In genomic region chr9:37384284-37385182, GRCm38 (mm10) we compare ENCODE assay signal across 8 mouse cellular contexts. TPM values are rescaled to one million over a fixed set of nuclear protein-coding genes. Genes with fewer than 3 reads are reported as not detected.
A peak's percentile ranks its signal among the peaks of the same experiment; 100 is the strongest.
DNase-seq lines count a peak whose midpoint lies in the region; ATAC-seq and TF ChIP-seq lines count a peak whose summit lies in the region.

No protein-coding gene starts in this region.

- H3K4me1 ChIP-seq in forebrain, embryonic 12.5 days: peaks cover 10% of the 10 kb centered on the region; the same call in 1 of the 2 replicates
- H3K4me1 ChIP-seq in hindbrain, embryonic 13.5 days (replicated peaks): peaks cover 9% of the 10 kb centered on the region
- H3K4me1 ChIP-seq in liver, embryonic 14.5 days (replicated peaks; ENCODE audit: control insufficient read depth in 2 of 2, insufficient read depth in 2 of 2, low read length in 1 of 2): no peaks in the 10 kb centered on the region
- H3K4me1 ChIP-seq in neural tube, embryonic 12.5 days: peaks cover 7% of the 10 kb centered on the region

- WGBS in forebrain, embryonic 12.5 days: 9% methylated on average over 54 of the region's 54 CpGs
- 8% methylated on average over 47 of the region's 54 CpGs for WGBS in hindbrain, embryonic 13.5 days
- WGBS in liver, embryonic 14.5 days (ENCODE audit: insufficient replicate concordance): 7% methylated on average over 54 of the region's 54 CpGs
- WGBS in neural tube, embryonic 12.5 days: 9% methylated on average over 54 of the region's 54 CpGs

- no peak overlapping the region for H3K27ac ChIP-seq in forebrain, embryonic 12.5 days
- peak overlapping the region; percentile 60 for H3K27ac ChIP-seq in hindbrain, embryonic 13.5 days
- H3K27ac ChIP-seq in liver, embryonic 14.5 days: no peak overlapping the region
- no peak overlapping the region for H3K27ac ChIP-seq in neural tube, embryonic 12.5 days

- H3K9ac ChIP-seq in forebrain, embryonic 12.5 days: peak overlapping the region; percentile 72
- H3K9ac ChIP-seq in hindbrain, embryonic 13.5 days: peak overlapping the region; percentile 79
- no peak overlapping the region for H3K9ac ChIP-seq in liver, embryonic 14.5 days (replicated peaks)
- peak overlapping the region; percentile 74 for H3K9ac ChIP-seq in neural tube, embryonic 12.5 days

- no peak for ATAC-seq in CD4-positive, CD25-positive, alpha-beta regulatory T cell, adult 4 months
- peak; percentile 84 for ATAC-seq in forebrain, embryonic 12.5 days (ENCODE audit: low FRiP score)
- ATAC-seq in hindbrain, embryonic 13.5 days (ENCODE audit: low FRiP score): peak; percentile 88
- no peak for ATAC-seq in liver, embryonic 14.5 days (ENCODE audit: insufficient read depth)
- ATAC-seq in neural tube, embryonic 12.5 days (ENCODE audit: low FRiP score, low read depth): peak; percentile 82
- no peak for ATAC-seq in activated CD4-positive, CD25-positive, alpha-beta regulatory T cell, adult 4 months

- H3K4me2 ChIP-seq in forebrain, embryonic 12.5 days: peak overlapping the region; percentile 78
- H3K4me2 ChIP-seq in hindbrain, embryonic 13.5 days: peak overlapping the region; percentile 81
- H3K4me2 ChIP-seq in liver, embryonic 14.5 days (ENCODE audit: low read depth): peak overlapping the region; percentile 43
- peak overlapping the region; percentile 88 for H3K4me2 ChIP-seq in neural tube, embryonic 12.5 days (replicated peaks)

- H3K4me3 ChIP-seq in forebrain, embryonic 12.5 days (replicated peaks): peak overlapping the region; percentile 45
- peak overlapping the region; percentile 56 for H3K4me3 ChIP-seq in hindbrain, embryonic 13.5 days
- peak overlapping the region; percentile 5 to 26 for H3K4me3 ChIP-seq in liver, embryonic 14.5 days (ENCODE audit: insufficient read depth in 1 of 2, low read depth in 2 of 2, low read length in 2 of 2)
- H3K4me3 ChIP-seq in neural tube, embryonic 12.5 days: peak overlapping the region; percentile 43

- no peaks in the 10 kb centered on the region for H3K9me3 ChIP-seq in forebrain, embryonic 12.5 days
- no peaks in the 10 kb centered on the region for H3K9me3 ChIP-seq in hindbrain, embryonic 13.5 days
- no peaks in the 10 kb centered on the region for H3K9me3 ChIP-seq in liver, embryonic 14.5 days (ENCODE audit: control insufficient read depth, low read length)
- H3K9me3 ChIP-seq in neural tube, embryonic 12.5 days: no peaks in the 10 kb centered on the region

- peak; percentile 28; the same call in 1 of the 2 replicates for TF ChIP-seq CTCF in liver, embryonic 14.5 days (IDR thresholded peaks at IDR 0.05; ENCODE audit: low read depth)

- H3K36me3 ChIP-seq in forebrain, embryonic 12.5 days (replicated peaks): no peaks in the 10 kb centered on the region
- H3K36me3 ChIP-seq in hindbrain, embryonic 13.5 days: no peaks in the 10 kb centered on the region
- H3K36me3 ChIP-seq in liver, embryonic 14.5 days (replicated peaks; ENCODE audit: control insufficient read depth, insufficient read depth, low read depth): no peaks in the 10 kb centered on the region
- H3K36me3 ChIP-seq in neural tube, embryonic 12.5 days: no peaks in the 10 kb centered on the region

- peak; percentile 9 for DNase-seq in CD4-positive, CD25-positive, alpha-beta regulatory T cell, adult 2 months (ENCODE audit: low read depth, low spot score)
- DNase-seq in R1 (ENCODE audit: low read depth, low spot score): peak; percentile 81
- no peak for DNase-seq in liver, embryonic 14.5 days (ENCODE audit: low read depth in 3 of 3, low spot score in 3 of 3)

- TF ChIP-seq EP300 in liver, embryonic 14.5 days (IDR thresholded peaks at IDR 0.05; ENCODE audit: low read depth): no peak

- H3K27me3 ChIP-seq in forebrain, embryonic 12.5 days: peaks cover 15% of the 10 kb centered on the region; the same call in 1 of the 2 replicates
- peaks cover 16% of the 10 kb centered on the region for H3K27me3 ChIP-seq in hindbrain, embryonic 13.5 days
- peaks cover 11% of the 10 kb centered on the region for H3K27me3 ChIP-seq in liver, embryonic 14.5 days (ENCODE audit: control insufficient read depth, insufficient read depth, low read length)
- peaks cover 16% of the 10 kb centered on the region; the same call in 1 of the 2 replicates for H3K27me3 ChIP-seq in neural tube, embryonic 12.5 days (replicated peaks)

RNA-seq across cellular contexts. Expression of gene Robo4, which starts 17.2 kb away (rescaled TPM):
- polyA plus RNA-seq in CD4-positive, CD25-positive, alpha-beta regulatory T cell, adult 4 months (2017; shearing (Covaris generic)): not detected
- 4.8 and 5.4 TPM in 2 replicates for polyA plus RNA-seq in forebrain, embryonic 12.5 days (2016; fragmentation: Nextera tagmentation; extraction: Ambion mirVana)
- polyA plus RNA-seq in hindbrain, embryonic 13.5 days (2015; fragmentation: Nextera tagmentation; extraction: Ambion mirVana): 5.7 and 6.5 TPM in 2 replicates
- 1.4 TPM in 2 replicates for polyA plus RNA-seq in liver, embryonic 14.5 days (2012; rRNA removed)
- polyA plus RNA-seq in liver, embryonic 14.5 days (2014; fragmentation: Nextera tagmentation; extraction: Ambion mirVana): 1.6 and 1.8 TPM in 2 replicates
- 9.9 and 10.1 TPM in 2 replicates for polyA plus RNA-seq in neural tube, embryonic 12.5 days (2016; fragmentation: Nextera tagmentation; extraction: Ambion mirVana)
- polyA plus RNA-seq in activated CD4-positive, CD25-positive, alpha-beta regulatory T cell, adult 4 months (2017; shearing (Covaris generic)): not detected

RNA-seq across cellular contexts. Expression of gene Hepacam, which starts 17.4 kb away (rescaled TPM):
- not detected for polyA plus RNA-seq in CD4-positive, CD25-positive, alpha-beta regulatory T cell, adult 4 months (2017; shearing (Covaris generic))
- 0.08 and 0.18 TPM in 2 replicates for polyA plus RNA-seq in forebrain, embryonic 12.5 days (2016; fragmentation: Nextera tagmentation; extraction: Ambion mirVana)
- 5.4 and 7.4 TPM in 2 replicates for polyA plus RNA-seq in hindbrain, embryonic 13.5 days (2015; fragmentation: Nextera tagmentation; extraction: Ambion mirVana)
- not detected in 2 replicates for polyA plus RNA-seq in liver, embryonic 14.5 days (2012; rRNA removed)
- not detected in 2 replicates for polyA plus RNA-seq in liver, embryonic 14.5 days (2014; fragmentation: Nextera tagmentation; extraction: Ambion mirVana)
- 0.32 and 0.52 TPM in 2 replicates for polyA plus RNA-seq in neural tube, embryonic 12.5 days (2016; fragmentation: Nextera tagmentation; extraction: Ambion mirVana)
- polyA plus RNA-seq in activated CD4-positive, CD25-positive, alpha-beta regulatory T cell, adult 4 months (2017; shearing (Covaris generic)): not detected

RNA-seq across cellular contexts. Expression of gene Ccdc15, which starts 36.3 kb away (rescaled TPM):
- polyA plus RNA-seq in CD4-positive, CD25-positive, alpha-beta regulatory T cell, adult 4 months (2017; shearing (Covaris generic)): 10 to 100 TPM in 1 of 2 experiments, 1 to 10 TPM in 1; 6.8 to 10.3 TPM
- polyA plus RNA-seq in forebrain, embryonic 12.5 days (2016; fragmentation: Nextera tagmentation; extraction: Ambion mirVana): 11.1 and 11.6 TPM in 2 replicates
- polyA plus RNA-seq in hindbrain, embryonic 13.5 days (2015; fragmentation: Nextera tagmentation; extraction: Ambion mirVana): 8.0 TPM in 2 replicates
- polyA plus RNA-seq in liver, embryonic 14.5 days (2012; rRNA removed): 1.1 and 1.5 TPM in 2 replicates
- polyA plus RNA-seq in liver, embryonic 14.5 days (2014; fragmentation: Nextera tagmentation; extraction: Ambion mirVana): 3.0 and 3.6 TPM in 2 replicates
- 7.7 and 8.2 TPM in 2 replicates for polyA plus RNA-seq in neural tube, embryonic 12.5 days (2016; fragmentation: Nextera tagmentation; extraction: Ambion mirVana)
- 1 to 10 TPM; 3.8 to 6.9 TPM for polyA plus RNA-seq in activated CD4-positive, CD25-positive, alpha-beta regulatory T cell, adult 4 months (2017; shearing (Covaris generic))

RNA-seq across cellular contexts. Expression of gene Robo3, which starts 48.5 kb away (rescaled TPM):
- polyA plus RNA-seq in CD4-positive, CD25-positive, alpha-beta regulatory T cell, adult 4 months (2017; shearing (Covaris generic)): not detected
- 22.7 and 24.1 TPM in 2 replicates for polyA plus RNA-seq in forebrain, embryonic 12.5 days (2016; fragmentation: Nextera tagmentation; extraction: Ambion mirVana)
- polyA plus RNA-seq in hindbrain, embryonic 13.5 days (2015; fragmentation: Nextera tagmentation; extraction: Ambion mirVana): 64.6 and 91.3 TPM in 2 replicates
- polyA plus RNA-seq in liver, embryonic 14.5 days (2012; rRNA removed): 0.23 and 0.25 TPM in 2 replicates
- polyA plus RNA-seq in liver, embryonic 14.5 days (2014; fragmentation: Nextera tagmentation; extraction: Ambion mirVana): 0.05 and 0.11 TPM in 2 replicates
- polyA plus RNA-seq in neural tube, embryonic 12.5 days (2016; fragmentation: Nextera tagmentation; extraction: Ambion mirVana): 124 and 127 TPM in 2 replicates
- not detected for polyA plus RNA-seq in activated CD4-positive, CD25-positive, alpha-beta regulatory T cell, adult 4 months (2017; shearing (Covaris generic))

Comparison
In these comparisons a context has a peak if more than half of its experiments do, and no peak if none do; other contexts are left out.
1. DNase-seq: peak in CD4-positive, CD25-positive, alpha-beta regulatory T cell, adult 2 months (single experiment) and R1 (single experiment); none in liver, embryonic 14.5 days (0 of 3).
2. ATAC-seq: peak in forebrain, embryonic 12.5 days (single experiment), hindbrain, embryonic 13.5 days (single experiment) and neural tube, embryonic 12.5 days (single experiment); none in CD4-positive, CD25-positive, alpha-beta regulatory T cell, adult 4 months (single experiment), liver, embryonic 14.5 days (single experiment) and activated CD4-positive, CD25-positive, alpha-beta regulatory T cell, adult 4 months (single experiment).
3. Peak in every context shown above with its lines, with median percentiles within 50 percentile points of each other: H3K4me2 ChIP-seq and H3K4me3 ChIP-seq.